Mouse (Mus musculus): ENCODE data around the gene Ccdc85a.

Gene Ccdc85a

GRCm38 (mm10) chr11:28583911-28584434, at the start of gene Ccdc85a:
Gene Ccdc85a (minus strand): TSS chr11:28584324.
- DNase-seq: peak; percentile 50

GRCm38 (mm10) chr11:28633571-28634125, 49.5 kb upstream of the Ccdc85a start:
- no peak for DNase-seq

DNA sequence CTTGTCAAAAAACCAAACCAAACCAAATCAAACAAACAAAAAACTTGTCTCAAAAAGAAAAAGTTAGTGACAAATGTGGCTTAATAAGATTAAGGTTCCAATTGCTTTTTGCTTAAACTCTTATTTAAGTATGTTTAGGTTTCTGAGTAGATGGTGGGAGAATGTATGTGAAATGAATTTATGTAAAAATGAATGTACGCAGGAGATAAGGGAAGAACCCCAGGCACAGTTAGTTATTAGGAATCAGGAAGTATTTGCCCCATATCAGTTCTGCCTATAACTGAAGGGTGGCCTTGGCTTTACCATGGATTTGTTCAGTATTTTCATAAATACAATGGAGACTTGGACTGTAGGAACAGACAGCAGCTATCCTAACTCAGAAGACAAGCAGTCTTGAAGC, 49.0 kb upstream of the Ccdc85a start:
- no peak for DNase-seq

DNA sequence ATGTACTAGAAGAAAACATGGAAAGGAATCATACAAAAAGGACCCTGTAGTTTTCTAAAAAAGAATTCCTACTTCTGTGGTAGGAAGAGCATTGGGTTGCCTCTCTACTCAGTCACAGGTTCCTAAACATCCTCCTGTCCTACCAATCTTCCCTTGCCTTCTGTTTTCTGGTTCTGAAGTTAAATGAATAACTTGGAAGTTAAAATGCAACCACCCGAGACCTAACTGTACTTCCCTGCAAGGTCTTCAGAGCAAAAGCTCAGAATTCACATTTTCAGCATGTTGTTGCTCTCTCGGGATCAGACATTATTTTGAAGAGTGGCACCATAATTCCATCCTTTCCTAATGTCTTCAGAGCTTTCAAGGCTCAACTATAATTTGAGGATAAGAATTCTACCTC, 46.6 kb upstream of the Ccdc85a start:
- no peak for DNase-seq

- no peak for DNase-seq
These were observed 26.8 kb upstream of the Ccdc85a start for GRCm38 (mm10) chr11:28610781-28611491.

DNA sequence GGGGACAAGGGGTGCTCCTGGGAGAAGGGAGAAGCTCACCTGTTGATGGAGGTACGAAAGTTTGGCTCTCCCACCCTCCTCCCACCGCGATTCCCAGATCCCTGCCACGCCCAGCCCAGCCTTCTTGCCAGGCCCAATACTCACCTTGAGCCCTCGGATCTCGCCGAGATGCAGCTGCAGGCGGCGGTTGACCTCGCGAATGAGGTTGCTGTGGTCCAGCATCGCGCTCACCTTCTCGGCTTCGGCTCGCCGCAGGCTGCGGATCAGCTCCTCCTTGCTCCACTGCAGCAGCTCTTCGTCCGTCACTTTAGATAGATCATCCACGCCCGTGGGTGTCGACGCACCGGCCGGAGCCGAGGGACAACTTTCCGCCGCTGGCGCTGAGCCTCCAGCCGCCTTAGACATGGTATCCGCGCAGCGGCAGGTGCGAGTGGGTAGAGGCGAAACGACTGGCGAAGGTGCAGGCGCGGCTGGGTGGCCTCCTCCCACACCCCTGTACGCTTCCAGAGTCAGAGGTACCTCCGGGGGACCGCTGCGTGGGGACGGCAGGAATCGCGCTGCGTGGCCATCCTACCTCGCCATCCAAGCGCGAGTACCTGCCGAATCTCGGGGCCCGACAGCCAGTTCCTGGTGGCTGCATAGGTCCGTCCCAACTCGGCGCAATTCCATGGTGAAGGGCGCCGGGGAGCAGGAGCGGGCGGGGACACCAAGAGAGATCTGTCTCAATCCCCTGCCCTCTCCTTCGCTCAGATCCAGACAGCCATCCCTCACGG, 800 bp downstream of the Ccdc85a start:
- no peak for DNase-seq

DNA sequence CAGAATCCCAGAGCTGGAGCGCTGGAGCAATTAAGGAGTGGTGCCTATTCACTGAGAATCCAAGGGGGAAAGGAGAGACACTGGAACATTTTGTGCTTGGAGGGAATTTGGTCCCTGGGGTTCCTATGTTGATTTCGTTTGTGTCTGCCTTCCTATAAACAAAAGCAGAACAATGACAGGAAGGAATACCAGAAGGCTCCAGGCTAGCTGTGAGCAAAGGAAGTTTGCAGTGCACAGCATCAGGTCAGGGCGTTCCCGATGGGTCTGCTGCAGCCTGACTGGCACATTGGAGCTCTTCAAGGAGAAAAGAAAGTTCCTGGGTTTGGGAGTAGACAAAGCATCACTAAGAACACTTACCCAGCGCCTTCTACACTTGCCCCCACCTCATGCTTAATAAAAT, 1.9 kb downstream of the Ccdc85a start:
- no peak for DNase-seq

GRCm38 (mm10) chr11:28572423-28572822, 11.7 kb downstream of the Ccdc85a start:
- no peak for DNase-seq

DNA sequence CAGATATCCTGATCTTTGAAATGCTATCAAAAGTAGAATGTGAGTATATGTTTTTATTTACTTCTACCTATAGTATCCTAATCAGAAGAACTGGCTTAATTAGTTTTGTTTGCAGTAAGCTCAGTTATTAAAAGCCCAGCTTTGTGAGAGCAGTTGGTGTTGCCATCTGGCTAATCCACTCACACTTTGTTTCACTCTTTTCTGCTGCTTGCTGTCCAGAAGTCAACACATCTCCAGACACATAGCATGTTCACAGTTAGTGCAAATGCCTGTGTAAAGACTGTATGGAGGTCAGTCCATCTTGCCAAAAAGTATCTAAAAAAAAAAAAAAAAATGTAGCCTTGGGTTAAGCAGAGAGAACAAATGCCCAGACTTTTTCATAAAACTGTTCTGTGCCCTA, 27.7 kb downstream of the Ccdc85a start:
- no peak for DNase-seq

DNA sequence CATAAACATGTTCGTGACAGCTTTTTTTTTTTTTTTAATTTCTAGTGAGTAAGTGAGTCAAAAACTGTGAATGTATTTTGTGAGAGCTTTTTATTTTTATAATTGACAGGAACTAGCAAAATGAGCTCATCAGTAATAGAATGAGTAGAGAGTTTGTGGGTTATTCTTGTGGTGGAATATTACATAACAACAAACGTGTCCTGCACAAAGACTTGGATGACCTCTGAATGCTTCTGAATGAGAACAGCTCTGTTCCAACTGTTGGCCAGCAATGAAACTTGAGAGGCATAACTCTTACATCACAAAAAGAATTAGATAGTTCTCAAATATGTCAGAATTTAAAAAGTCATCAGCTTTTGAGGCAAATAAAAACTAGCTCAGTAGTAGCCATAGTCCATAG, 40.7 kb downstream of the Ccdc85a start:
- no peak for DNase-seq

DNA sequence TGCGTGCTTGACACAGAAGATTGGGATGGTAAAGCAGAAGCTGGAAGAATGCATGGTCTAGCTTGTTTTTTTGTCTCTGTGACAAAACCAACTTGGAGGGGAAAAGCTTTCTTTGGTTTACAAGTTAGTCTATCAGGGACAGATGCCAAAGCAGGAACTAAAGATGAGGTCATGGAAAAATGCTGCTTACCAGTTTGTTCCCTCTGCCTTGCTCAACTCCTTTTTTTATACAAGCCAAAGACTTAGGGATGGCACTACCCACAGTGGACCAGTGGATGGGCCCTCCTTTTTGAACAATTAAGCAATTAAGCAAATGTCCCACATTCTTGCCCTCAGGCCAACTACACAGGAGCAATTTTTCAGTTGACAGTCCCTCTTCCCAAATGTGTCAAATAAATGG, 42.8 kb downstream of the Ccdc85a start:
- no peak for DNase-seq

- DNase-seq: no peak
These were observed 50.8 kb downstream of the Ccdc85a start for GRCm38 (mm10) chr11:28533286-28533685.

GRCm38 (mm10) chr11:28501190-28501589, 82.9 kb downstream of the Ccdc85a start:
- DNase-seq: no peak

DNA sequence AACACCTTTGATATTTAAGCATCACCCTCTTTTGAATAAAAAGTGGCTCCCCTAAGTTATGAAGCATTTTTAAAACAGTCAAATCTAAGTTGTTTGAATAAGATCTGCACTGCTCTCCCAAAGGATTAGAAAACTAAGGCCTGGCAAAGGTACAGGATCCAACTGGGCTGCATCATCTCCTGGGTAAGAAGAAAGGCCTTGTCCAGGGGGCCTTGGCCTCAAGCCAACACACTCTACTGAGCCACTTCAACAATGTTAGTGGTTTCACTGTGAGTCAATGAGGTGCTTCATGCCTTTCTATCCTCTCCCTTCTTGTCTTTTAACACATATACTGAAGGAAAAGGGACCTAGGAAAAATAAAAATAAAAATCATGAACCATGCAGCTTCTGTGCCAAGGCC, 87.1 kb downstream of the Ccdc85a start:
- no peak for DNase-seq

GRCm38 (mm10) chr11:28493362-28493761, 90.8 kb downstream of the Ccdc85a start:
- no peak for DNase-seq

- no peak for DNase-seq
These were observed 92.8 kb downstream of the Ccdc85a start for GRCm38 (mm10) chr11:28491330-28491729.

DNA sequence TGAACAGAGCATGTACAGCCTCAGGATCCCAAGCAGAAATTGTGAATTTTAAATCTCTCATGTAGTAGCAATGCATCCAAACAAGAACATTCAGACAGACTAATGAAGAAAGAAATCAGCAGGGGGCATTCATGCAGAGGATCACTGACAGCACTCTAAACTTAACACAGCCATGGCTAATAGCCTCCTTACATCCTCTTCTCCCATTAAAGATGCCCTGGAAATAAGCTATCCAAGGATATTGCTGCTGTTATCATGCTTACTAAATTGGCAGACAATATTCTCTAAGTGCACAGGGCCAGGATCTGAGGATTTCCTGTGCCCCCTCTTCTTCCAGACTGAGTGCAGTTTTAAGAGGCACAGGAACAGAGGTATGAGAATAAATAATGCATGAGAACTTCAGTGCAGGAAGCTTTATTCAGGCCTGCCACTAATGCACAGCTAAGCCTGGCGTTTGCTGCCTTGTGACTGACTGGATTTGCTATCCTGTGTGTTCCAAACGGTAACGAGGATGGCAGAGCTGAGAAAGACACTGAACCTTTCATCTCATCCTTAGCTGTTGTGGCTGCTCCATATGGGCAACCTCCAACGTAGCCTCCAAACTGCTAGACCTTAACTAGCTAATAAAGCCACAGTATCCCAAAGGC, 99.9 kb downstream of the Ccdc85a start:
- no peak for DNase-seq

DNA sequence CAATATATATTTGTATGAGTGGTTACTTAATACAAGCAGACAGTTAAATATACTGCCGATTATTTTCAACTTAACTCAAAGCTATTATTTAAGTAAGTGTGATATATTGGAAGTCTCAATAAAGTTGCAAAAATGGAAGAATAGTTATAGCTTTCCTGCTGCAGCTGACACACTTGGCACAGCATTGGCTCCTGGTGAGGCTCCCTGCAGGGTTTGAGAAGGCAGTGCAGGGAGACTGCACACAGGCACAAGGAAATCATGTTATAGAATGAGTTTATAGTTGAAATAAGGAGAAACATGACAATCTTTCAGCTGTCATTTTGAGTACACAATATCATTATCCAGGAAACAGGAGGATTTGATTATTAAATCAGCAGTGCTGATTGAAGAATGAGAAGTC, 107.0 kb downstream of the Ccdc85a start:
- DNase-seq: no peak

DNA sequence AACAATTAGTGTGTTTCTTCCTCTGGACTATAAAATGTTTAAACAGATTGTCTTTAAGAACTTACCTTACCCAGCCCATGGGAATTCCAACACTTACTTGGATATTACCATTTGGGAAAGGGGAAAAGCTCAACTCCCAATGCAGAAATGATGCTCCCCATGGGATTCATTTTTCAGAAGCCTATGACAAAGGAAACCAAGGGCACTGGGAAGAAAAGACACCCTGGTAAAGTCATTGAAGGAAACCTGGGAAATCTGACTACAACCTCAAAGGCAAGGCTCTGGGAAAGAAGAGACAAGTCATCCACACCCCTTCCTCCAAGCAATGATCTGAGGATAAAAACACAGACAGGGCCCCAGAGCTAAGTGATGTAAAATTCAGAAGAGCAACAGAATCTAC, 118.4 kb downstream of the Ccdc85a start:
- no peak for DNase-seq

- DNase-seq: no peak
These were observed 119.2 kb downstream of the Ccdc85a start for GRCm38 (mm10) chr11:28464926-28465325.

DNA sequence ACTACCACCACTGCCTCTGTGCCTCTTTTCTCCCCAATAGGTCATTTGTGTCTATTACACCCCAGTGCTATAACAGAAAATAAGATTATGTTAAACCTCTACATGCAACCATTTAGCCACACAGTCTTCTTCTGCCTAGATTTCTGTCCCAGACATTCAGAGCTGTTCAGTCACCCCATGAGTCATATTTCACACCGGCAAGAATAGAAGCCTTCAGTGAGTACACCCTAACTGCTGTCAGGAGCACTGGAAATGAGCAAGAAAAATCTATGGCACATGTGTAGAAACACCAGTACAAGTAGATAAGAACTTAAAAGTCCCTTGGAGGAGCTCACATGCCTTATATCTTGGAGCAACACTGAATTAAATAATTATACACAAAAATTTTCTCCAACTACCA, 125.0 kb downstream of the Ccdc85a start:
- no peak for DNase-seq

- no peak for DNase-seq
These were observed 144.2 kb downstream of the Ccdc85a start for GRCm38 (mm10) chr11:28439877-28440276.

- DNase-seq: no peak
These were observed 161.5 kb downstream of the Ccdc85a start for GRCm38 (mm10) chr11:28422451-28423231.

Measured in cerebellum, adult 11-12 months (tissue).